Mouse (Mus musculus) megakaryocyte, embryonic 14.5 days (primary cell): ENCODE measurements around the gene Hrh2. TPM values are rescaled to one million over a fixed set of nuclear protein-coding genes. Genes with fewer than 3 reads are reported as not detected.

ENCODE experiments used
- H3K27me3 ChIP-seq: replicated peaks from 2 replicates; pipeline ENCODE3; 2012; ENCODE audit warnings: inconsistent platforms
- H3K36me3 ChIP-seq: replicated peaks from 2 replicates; pipeline ENCODE3; 2012; ENCODE audit warnings: low read length, inconsistent platforms, mixed read lengths
- H3K4me1 ChIP-seq: 2 replicates; pipeline ENCODE4 v1.6.1; 2012; ENCODE audit warnings: inconsistent platforms
- H3K4me3 ChIP-seq: replicated peaks from 2 replicates; pipeline ENCODE3; 2012; ENCODE audit warnings: moderate library complexity, mild to moderate bottlenecking, inconsistent platforms
- H3K9me3 ChIP-seq: 2 replicates; pipeline ENCODE4 v1.6.1; 2012; ENCODE audit warnings: inconsistent platforms
- FLI1 ChIP-seq: IDR thresholded peaks from 2 replicates; pipeline ENCODE4 v1.6.1; 2012; ENCODE audit warnings: low read length, inconsistent platforms, mixed read lengths
- GATA1 ChIP-seq: IDR thresholded peaks from 3 replicates; pipeline ENCODE4 v1.6.1; 2012; ENCODE audit warnings: mixed read lengths, low read length, inconsistent platforms, borderline replicate concordance
- polyA plus RNA-seq: library from polyadenylated mRNA; stranded (reverse); fragments of >175 nt; gene quantifications from 2 replicates; pipeline ENCODE4 v1.2.3, GENCODE M21; 2012; ENCODE audit warnings: low replicate concordance; ENCODE audit not compliant: insufficient read depth

Hrh2 gene
- polyA plus RNA-seq, 1 experiment = 0.22 TPM

DNA sequence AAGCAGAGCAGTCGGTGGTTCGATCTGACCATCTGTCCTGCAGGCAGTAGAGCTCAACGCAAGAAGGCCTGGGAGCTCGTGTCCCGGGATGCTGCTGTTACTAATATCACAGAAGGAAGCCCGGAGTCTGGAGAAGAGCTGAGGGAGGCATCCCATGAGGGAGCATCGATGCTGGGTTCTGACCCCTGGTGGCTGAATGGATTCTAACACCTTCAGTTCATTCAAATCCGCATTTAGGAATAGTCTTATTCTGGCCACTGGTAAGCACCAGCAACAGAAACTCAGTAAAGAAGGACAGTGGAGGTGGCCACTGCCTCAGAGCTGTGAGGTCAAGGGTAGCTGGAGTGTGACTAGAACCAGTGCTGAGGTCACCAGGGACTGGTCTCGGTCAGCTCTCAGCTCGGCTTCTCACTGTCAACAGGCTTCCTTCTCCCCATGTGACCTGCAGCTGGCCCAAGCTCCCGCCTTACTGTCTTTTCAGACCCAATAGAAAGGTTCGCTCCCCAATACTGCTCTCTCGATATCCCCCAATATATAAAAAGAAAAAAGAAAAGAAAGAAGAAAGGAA is 36.1 kb downstream of the Hrh2 start:
- Histone ChIP-seq H3K9me3 (0 out of 2 replicates have a peak, but pooled peaks cover 7% of the 10 kb centered on the region), H3K36me3 (no peaks in the 10 kb centered on the region), H3K27me3 (peaks cover 37% of the 10 kb centered on the region), H3K4me1 (peaks cover 22% of the 10 kb centered on the region), H3K4me3 (peak overlapping the region; percentile 28)
- TF ChIP-seq GATA1 (no peak), FLI1 (no peak)

DNA sequence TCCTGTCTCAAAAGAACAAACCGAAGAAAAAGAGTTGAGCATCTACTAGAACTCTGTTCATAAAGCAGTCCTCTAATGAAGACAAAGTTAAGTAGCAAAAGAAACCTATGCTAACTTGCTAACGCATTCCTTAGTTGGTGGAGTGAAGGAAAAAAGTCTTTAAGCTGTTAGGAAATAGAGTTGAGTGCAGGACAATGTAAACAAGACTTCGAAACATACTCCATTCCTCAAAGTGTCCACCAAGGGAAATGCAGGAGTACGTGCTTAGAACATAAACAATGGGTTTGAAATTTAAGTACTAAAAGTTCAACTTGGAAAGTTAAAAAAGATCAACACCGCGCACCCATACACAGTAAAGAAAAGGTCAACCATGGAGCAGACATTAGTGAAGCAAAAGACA is 38.2 kb downstream of the Hrh2 start:
- Histone ChIP-seq H3K4me1 (peaks cover 12% of the 10 kb centered on the region), H3K4me3 (no peak overlapping the region), H3K9me3 (0 out of 2 replicates have a peak, but pooled peaks cover 9% of the 10 kb centered on the region), H3K27me3 (peaks cover 53% of the 10 kb centered on the region), H3K36me3 (no peaks in the 10 kb centered on the region)
- TF ChIP-seq GATA1 = no peak
- no peak for TF ChIP-seq FLI1

DNA sequence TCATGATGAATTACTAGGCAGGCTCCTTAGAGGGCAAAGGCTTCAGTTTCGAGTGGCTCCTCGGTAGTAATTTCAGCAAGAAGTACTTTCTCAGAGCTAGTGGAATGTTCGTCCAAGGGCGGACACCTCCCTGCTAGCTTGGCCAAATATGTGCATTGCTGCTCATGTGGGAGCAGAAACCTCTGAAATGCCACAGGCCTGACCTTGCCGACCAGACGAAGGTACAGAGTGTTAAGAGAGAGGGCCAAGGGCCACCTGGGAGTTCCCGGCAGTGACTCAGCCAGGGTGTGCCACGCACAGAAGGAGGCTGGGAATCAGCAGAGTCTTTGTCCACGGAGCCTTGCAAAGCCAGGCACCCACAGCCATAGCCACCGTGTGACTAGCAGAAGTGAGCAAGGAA is 39.9 kb downstream of the Hrh2 start:
- no peaks in the 10 kb centered on the region for H3K36me3 ChIP-seq
- H3K27me3 ChIP-seq = peaks cover 41% of the 10 kb centered on the region
- peaks cover 6% of the 10 kb centered on the region; the same call in 1 of the 2 replicates for H3K4me1 ChIP-seq
- H3K4me3 ChIP-seq = no peak overlapping the region
- H3K9me3 ChIP-seq = 0 out of 2 replicates have a peak, but pooled peaks cover 9% of the 10 kb centered on the region
- no peak for TF ChIP-seq GATA1
- TF ChIP-seq FLI1 = no peak

DNA sequence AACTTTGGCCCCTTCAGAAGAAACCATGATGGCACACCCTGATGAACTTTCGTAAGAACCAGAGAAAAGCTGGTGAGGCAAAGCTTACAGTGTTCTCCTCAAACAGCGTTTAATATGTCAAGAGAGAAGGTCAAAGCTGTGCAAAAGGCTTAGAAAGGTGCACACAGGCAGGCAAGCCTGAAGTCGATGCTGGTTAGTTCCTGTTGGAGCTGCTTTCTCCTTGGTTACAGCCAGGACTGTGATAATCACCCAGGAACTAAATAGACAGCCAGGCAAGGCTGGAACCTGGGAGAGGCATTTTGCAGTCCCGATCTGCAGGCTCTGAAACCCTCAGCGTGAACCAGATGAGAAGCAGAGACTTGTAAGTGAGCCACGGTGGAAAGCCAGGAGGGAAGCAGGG is 45.6 kb downstream of the Hrh2 start:
- no peaks in the 10 kb centered on the region for H3K4me1 ChIP-seq
- H3K4me3 ChIP-seq = no peak overlapping the region
- no peaks in the 10 kb centered on the region for H3K36me3 ChIP-seq
- H3K9me3 ChIP-seq = 0 out of 2 replicates have a peak, but pooled peaks cover 9% of the 10 kb centered on the region
- H3K27me3 ChIP-seq = peaks cover 62% of the 10 kb centered on the region
- no peak for TF ChIP-seq FLI1
- no peak for TF ChIP-seq GATA1

DNA sequence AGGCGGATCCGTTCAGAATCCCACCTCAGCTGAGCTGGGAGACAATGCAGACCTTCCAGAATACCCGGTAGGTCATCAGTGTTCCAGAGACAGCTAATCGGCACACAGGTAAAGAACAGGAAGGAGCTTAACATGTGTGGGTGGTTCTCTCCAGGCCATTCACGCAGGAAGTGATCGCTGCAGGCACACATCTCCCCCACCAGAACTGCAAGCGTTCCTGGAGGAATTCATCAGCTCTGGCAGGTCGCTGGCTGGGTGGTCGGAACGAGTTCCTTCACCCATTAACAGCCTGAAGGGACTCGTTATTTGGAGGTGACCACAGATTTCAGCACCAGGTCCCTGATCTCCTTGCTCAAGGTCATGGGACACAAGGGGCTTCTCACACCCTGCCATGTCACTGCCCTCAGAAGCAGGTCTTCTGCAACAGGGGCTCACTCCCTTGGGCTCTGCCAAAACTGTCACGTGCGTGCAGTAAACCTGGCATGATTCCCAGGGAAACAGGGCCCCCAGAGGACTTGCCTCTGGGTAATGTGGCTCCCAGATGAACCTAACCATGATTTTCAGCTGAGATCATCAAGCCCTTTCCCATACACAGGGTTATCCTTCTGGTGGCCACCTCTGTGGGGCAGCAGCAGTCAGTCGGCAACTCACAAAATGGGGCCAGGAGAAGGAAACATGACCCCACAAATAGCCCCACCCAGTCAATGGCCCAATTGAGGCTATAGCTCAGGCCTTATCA is 46.8 kb downstream of the Hrh2 start:
- Histone ChIP-seq H3K27me3 (peaks cover 57% of the 10 kb centered on the region), H3K4me3 (no peak overlapping the region), H3K9me3 (0 out of 2 replicates have a peak, but pooled peaks cover 3% of the 10 kb centered on the region), H3K4me1 (no peaks in the 10 kb centered on the region), H3K36me3 (no peaks in the 10 kb centered on the region)
- no peak for TF ChIP-seq GATA1
- TF ChIP-seq FLI1 = no peak

DNA sequence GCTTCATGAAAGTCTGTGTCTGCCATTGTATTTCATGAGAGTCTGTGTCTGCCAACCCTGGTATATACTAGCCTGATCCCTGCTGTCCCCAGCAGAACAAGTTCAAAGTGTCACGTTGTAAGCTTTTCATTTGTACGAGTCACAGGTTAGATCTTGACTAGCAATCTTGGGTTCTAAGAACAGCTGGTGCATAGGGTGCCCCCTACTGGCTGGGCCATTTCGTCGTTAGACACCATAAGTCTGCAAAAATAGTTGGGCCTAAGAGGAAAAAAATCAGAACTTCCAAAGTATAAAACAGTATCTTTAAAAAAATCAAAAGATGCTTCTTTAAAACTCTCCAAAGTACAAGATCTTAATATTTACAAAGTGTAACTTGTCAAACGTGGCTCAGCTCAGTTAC is 50.5 kb downstream of the Hrh2 start:
- Histone ChIP-seq H3K36me3 (no peaks in the 10 kb centered on the region), H3K4me1 (peaks cover 5% of the 10 kb centered on the region; the same call in 1 of the 2 replicates), H3K27me3 (peaks cover 63% of the 10 kb centered on the region), H3K9me3 (0 out of 2 replicates have a peak, but pooled peaks cover 3% of the 10 kb centered on the region), H3K4me3 (no peak overlapping the region)
- TF ChIP-seq GATA1 (no peak), FLI1 (no peak)

DNA sequence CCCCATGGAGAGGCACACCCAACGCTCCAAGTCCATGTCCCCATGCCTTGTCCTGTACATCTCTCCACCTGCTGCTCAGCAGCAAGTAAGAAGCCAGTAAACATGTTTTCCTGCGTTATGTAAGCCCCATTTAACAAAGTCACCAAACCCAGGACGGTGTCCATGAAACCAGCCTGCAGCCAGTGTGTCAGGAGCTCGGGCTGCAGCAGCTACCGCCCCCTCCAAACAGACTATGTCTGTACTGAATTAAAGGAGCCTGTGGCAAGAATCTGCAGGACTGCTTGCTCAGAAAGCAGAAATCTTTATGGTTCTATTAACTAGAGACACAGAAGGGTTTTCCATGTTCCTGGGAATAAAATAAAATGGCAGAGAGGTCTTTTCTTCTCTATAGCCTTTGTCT is 53.3 kb downstream of the Hrh2 start:
- no peak overlapping the region for H3K4me3 ChIP-seq
- no peaks in the 10 kb centered on the region for H3K36me3 ChIP-seq
- peaks cover 64% of the 10 kb centered on the region for H3K27me3 ChIP-seq
- peaks cover 21% of the 10 kb centered on the region for H3K4me1 ChIP-seq
- TF ChIP-seq FLI1 (no peak), GATA1 (no peak)
- 0 out of 2 replicates have a peak, but pooled peaks cover 3% of the 10 kb centered on the region for H3K9me3 ChIP-seq

DNA sequence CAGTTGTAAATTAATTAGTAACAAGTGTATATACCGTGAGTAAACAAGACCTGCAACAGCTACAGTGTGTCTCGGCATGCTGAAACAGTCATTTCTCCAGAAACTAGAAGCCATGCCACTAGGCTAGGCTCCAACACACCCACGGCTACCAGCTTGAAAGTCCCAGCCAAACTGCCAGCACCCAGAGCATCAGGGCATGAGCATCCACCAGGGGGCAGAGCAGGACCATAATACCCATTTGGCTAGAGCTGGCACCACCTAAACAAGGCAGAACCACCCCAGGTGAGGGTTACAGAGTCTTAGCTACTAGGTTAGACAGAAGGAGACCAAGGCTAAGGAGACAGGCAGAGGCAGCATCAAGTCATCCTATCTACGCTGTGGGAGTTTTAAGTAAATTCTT is 55.6 kb downstream of the Hrh2 start:
- H3K9me3 ChIP-seq = no peaks in the 10 kb centered on the region
- H3K36me3 ChIP-seq = no peaks in the 10 kb centered on the region
- H3K4me1 ChIP-seq = peaks cover 21% of the 10 kb centered on the region
- H3K27me3 ChIP-seq = peaks cover 74% of the 10 kb centered on the region
- H3K4me3 ChIP-seq = no peak overlapping the region
- TF ChIP-seq GATA1 = no peak

DNA sequence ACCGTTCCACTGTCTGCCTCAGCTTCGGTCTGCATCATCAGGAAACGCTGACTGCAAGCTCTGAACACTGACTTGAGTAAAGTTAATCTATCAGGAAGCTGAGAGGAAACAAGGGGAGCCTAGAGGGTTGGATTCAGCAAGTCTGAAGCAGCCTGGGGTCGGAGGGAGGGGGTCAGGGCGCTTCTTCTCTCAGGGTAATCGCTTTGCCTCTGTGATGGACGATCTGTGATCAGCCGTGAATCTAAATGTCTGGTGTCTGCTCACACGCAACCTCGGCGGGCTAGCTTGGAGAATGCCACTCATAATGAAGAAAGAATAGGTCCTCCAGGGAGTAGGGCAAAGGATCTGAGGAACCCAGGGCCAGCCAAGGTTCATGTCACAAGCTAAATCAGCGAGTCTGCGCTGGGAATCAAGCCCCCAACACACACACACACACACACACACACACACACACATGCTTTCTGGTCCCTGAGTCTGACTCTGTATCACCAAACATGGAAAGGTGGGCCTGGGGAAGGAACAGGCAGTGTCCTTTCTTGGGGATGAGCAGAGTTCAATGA is 56.6 kb downstream of the Hrh2 start:
- H3K4me1 ChIP-seq = peaks cover 21% of the 10 kb centered on the region
- no peaks in the 10 kb centered on the region for H3K36me3 ChIP-seq
- H3K4me3 ChIP-seq = no peak overlapping the region
- H3K9me3 ChIP-seq = no peaks in the 10 kb centered on the region
- no peak for TF ChIP-seq FLI1
- H3K27me3 ChIP-seq = peaks cover 77% of the 10 kb centered on the region

DNA sequence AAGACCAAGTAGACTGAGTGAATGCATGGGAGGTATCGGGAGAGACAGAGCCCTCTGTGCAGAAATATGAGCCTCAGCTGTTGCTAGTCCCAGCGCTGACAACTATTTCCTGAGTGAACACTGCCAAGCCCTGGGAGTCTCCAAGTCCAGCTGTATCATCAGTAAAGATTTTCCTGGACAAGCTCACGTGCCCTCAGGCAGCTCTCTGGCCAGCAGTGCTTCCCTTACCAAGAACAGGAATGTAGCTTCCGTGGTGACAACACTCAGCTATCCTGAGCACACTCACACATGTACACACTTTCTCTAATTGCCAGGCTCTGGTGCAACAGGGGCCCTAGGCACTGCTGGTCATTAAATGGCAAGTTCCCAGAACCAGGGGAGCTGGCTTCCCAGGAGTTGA is 57.1 kb downstream of the Hrh2 start:
- H3K27me3 ChIP-seq = peaks cover 81% of the 10 kb centered on the region

More for the DNA sequence above, 57.1 kb downstream of the Hrh2 start:
- H3K9me3 ChIP-seq = no peaks in the 10 kb centered on the region
- TF ChIP-seq FLI1 = no peak
- no peak for TF ChIP-seq GATA1
- no peaks in the 10 kb centered on the region for H3K36me3 ChIP-seq
- H3K4me1 ChIP-seq = peaks cover 21% of the 10 kb centered on the region
- H3K4me3 ChIP-seq = no peak overlapping the region
